Mouse (Mus musculus) c-Kit-positive CD71-positive TER-119-positive erythroid progenitor cells, embryonic 14.5 days (primary cell): ENCODE data around the gene Tmem262.

Experiments
- DNase-seq: peaks from one replicate; pipeline ENCODE4 v3.0.0-alpha.2; 2013; ENCODE audit warnings: low spot score

Gene Tmem262

DNA sequence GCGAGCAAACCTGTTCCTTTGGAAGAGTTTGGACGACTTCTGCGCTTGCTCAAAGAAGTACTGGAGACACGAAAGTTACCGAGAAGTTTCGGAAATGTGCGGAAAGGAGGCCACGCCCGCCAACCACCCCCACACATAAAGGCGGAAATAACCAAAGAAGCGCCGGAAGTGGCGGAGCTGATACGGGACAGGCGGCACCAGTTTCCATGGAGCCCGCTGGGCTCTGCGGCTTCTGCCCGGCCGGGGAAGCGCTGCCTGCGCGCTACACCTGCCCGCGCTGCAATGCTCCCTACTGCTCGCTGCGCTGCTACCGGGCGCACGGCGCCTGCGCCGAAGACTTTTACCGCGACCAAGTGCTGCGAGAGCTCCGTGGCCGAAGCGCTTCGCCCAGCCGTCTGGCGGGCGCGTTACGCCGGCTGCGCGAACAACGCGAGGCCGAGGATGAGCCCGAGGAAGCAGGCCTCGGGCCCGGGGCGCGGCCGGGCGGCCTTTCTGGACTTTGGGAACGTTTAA is 18.8 kb upstream of the Tmem262 start, which contains the start of gene Znhit2:
Gene Znhit2 (plus strand): TSS at position 172 of the 513 bp plus-strand sequence.
- peak; percentile 95 for DNase-seq

DNA sequence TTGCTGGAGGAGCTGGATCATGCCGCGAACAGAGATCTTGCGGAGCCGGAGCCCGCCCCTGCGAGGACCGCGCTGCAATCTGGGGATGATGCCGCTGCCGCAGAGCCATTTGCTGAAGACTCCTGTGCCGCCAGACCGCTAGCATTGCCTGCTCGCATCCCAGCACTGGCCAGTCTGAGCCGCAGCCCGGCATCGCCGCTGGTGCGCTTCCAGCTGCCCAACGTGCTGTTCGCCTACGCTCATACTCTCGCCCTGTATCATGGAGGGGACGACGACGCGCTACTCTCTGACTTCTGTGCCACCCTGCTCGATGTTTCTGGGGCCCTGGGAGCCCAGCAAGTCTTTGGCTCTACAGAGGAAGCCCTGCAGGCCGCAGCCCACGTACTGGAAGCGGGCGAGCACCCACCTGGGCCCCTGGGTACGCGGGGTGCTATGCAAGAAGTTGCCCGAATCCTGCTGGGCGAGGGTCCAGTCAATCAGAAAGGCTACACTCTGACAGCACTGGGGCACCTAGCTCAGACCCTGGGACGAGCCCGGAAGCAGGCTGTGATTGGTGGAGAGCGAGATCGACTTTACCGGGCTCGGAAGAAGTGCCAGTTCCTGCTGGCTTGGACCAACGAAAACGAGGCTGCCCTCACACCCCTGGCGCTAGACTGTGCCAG is 18.1 kb upstream of the Tmem262 start:
- peak; percentile 52 for DNase-seq

DNA sequence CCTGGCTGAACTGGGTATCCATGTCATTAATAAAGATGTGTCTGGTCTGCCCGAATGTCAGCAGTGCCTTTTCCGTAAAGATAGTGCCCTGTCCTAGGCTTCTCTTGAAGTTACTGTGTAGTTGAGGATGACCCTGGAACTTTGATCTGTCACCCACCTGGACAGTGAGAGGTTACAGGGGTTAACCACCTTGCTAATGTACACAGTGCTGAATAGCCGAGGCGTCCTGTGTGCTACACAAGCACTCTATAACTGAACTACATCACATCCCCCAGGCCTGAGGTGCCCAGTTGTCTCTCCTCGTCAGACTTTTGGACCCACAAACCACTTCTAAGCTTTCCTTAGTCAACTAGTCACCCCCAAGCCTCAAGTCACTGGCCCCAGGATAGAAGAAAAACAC is 17.4 kb upstream of the Tmem262 start:
- DNase-seq, result no peak

DNA sequence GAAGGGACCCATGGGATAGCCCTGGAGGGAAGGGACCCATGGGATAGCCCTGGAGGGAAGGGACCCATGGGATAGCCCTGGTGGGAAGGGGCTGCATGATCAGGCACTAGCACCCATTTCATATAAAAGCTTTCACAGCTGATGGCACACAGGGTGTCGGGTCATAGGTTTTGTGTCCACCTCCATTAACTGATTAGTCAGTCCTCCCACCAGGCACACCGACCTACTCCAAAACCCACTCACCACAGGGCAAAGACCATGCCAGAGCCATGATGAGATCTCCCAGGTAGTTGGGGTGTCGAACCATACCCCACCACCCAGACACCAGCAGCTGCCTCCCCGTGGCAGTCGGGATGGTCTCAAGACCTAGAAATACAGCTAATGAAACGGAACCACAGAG is 16.8 kb upstream of the Tmem262 start:
- no peak for DNase-seq

DNA sequence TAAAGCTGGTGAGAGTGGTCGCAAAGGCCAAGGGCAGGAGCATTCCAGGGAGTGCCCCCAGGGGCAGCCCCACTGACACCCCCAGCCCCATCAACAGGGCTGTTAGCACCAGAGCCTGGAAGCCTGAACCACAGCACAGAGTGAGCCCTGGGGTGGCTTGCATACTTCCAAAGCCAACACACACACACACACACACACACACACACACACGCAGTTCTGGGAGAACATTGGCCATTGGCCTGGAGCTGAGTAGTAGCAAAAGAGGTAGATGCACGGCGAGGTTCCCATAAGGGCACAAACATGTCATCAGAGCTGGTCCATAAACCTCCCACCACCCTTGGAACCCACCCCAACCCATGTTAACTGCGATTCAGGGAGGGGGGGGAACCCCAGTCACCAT is 13.3 kb upstream of the Tmem262 start:
- DNase-seq, result no peak

DNA sequence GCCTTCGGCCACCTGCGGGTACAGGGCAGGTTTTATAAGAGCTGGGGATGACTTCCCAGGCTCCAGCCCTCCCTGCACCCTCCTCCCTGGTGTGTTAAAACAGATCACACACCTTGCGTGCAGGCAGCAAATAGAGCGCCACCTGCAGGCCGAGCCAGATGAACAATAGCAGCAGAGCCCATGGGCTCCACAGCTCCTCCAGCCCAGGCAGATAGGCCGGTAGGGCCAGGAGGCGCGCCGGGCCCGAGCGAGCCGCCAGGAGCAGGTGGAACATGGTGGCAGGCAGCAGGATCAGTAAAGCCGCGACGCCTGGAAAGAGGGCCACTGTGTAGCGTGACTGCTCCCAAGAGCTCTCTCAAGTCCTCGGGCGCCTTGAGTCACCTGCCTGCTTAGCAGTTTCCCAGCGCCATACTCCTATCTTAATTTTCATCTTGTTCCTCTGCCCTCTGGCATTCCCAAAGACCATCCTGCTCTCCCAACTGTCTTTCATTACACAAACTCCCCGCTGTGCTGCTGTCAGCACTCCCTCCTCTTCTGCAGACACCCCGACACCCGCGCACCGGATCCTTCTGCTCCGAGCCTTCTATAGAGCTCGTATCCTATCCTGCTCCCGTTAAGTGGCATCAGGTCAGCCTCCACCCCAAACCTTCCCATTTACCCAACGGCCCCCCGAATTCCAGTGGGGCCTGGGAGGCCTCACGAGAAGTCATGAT is 12.7 kb upstream of the Tmem262 start:
- DNase-seq, result peak; percentile 85

DNA sequence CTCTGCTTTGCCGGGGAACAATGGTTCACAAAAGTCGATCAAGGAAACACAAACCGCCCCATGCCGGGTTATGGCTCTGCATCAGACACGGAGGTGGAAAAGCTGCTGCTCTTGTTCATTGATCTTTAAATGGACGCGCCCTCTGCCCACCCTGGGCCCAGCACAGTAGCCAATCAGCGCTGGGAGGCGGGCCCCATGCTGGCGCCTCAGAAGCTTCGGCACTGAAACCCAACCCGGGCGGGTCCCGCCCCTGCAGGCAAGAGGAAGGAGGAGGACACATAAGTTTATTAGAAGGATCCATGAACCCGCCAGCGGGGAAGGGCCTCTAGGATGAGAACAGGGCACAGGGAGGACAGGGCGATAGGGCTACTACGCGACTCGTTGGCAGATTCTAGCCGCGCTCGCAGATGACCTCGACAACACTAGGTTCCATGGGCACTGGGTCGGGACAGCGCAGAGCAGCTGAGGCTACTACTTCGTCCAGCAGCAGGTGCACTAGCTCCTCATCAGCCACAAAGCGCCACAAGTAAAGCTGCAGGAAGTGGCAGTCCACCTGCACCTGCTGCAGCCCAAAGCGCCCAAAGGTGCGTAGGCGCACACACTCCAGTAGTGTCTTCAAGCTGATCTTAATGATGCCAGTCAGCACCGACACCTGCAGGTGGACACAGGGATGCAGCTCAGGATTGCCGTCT is 12.0 kb upstream of the Tmem262 start, which contains the start of gene Tm7sf2:
Gene Tm7sf2 (minus strand): TSS at position 650 of the 692 bp plus-strand sequence.
- DNase-seq, result peak; percentile 89

DNA sequence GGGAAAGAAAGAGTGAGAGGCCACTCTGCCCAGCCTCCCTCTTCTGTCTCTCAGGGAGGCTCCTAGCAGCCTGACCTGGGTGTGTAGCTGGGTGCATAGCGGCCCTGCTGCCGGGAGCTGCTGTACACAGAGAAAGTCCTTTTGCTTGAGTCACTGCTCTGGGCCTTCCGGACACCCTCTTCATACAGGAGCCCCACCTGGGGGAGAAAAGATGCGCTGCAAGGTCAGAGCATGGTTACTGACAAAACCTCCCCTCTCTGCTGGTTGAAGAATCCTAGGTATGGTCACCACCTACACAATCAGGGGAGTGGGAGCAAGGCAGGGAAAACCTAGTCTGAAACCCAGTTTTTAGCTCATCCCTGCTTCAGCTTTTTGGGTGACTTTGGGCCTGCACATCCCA is 10.9 kb upstream of the Tmem262 start:
- no peak for DNase-seq

DNA sequence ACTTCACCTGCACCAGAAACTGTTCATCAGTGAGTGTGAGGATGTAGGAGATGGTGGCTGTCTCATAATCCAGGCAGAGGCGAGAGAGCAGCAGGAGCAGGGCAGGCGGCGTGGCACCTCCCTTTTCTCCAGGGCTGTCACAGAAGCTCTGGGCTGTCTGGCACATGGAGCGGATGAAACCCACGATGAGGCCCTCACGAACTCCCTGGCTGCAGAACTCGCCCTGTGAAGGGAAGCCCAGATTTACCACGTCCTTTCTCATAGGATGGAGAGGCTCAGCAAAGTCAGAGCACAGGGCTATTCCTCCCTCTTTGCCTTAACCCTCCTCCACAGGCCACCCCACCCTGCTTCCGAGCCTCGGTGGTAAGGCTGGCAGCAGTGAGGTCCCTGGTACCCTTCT is 10.0 kb upstream of the Tmem262 start:
- DNase-seq, result no peak

DNA sequence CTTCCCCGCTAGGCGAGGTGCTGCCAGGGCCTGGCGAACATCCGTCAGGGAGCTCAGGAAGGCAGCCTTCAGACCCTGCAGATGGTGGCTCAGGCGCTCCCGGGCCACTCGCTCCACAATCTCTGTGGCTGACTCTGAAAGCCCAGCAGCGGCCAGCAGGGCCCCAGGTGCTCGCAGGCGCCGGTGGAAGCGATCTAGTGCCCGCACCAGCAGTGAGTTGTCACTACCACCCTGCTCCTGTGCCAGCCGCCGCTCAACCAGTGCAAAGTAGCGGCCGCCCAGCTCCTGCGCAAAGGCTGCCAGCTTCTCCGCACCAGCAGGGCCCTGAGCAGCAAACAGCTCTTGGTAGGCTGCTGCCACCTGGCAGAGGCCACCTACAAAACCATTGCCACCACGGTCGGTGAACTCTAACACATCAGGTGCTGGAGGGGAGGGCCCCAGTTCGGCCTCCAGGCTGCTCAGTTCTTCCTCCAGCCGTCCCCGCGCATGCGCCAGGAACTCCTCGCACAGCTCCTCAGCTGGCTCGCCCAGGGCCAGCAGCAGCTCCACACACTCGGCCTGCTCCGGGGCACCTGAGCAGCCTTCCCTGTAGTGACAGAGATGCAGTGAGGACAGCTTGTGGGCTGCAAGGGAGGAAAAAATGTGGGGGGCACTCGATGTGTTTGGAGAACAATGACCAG is 9.1 kb upstream of the Tmem262 start:
- DNase-seq, result no peak

DNA sequence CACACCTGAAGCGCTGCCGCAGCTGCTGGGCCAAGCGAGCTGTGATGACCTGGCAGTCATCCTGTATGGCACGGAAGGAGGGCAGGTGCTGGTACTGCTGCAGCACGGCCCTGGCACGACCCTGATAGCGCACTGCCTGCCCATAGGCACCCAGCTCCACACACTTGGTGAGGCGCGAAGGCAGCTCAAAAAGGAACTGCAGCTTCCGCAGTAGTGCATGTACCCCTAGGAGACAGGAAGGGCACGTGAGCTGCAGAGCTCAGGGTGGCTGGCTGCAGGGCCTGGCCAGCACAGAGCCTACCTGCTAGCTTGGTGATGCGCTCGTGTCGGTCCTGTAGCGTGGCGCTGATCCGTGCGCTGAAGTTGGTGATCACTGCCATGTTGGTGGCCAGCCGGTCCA is 8.6 kb upstream of the Tmem262 start:
- DNase-seq, result no peak

DNA sequence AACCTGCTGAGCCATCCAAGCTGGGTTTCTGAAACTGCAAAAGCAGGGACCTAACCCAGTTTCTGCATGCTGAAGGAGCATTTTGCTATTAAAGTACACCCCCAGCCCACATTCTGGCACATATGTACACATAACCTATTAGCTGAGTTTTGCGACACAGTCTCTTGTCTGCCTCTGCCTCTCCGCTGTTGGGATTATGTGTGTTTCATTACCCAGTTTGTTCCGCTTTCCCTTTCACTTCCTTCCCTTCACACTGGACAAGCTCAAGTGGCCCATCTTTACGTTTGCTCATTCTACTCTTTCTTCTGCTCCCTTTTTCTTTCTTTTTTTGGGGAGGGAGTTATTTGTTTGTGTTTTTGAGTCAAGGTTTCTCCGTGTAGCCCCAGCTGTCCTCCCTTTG is 5.9 kb upstream of the Tmem262 start:
- no peak for DNase-seq

DNA sequence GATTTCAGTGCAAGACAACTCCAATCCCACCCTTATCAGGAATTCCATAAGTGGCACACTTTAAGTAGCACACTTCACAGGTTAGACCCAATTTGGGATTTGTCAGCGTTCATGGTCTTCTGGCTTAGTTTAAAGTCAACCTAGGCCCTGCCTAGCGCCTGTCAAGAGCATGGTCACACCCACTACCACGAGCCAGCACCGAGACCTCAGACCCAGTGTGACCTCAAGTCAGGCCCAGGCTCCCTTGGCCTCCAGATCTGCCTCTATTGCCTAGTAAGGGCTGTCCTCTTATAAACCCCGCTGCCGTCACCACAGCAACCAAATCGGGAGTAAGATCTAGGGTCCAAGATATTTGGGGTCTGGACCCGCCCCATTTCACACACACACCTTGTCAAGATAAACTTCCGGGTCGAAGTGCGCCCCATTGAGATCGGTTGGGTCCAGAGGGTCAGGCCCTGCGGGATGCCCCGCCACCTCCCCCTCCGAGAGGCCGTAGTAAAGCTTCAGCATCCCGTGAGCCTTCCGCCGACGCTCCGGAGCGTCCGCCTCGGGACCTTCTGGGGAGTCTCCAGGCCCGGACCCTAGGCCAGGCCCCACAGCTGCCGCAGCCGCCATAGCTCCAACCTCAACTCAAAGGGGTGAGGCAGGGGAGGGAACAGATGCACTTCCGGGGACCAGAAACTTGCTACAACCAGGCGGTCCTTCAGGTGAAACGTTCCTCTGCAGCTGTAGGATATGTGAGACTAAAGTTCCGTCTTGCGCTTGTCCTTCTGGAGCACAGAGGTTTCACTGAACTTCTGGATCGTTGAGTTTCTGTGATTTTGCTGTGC is 3.1 kb upstream of the Tmem262 start, which contains the start of gene Vps51:
Gene Vps51 (minus strand): TSS at position 668 of the 830 bp plus-strand sequence.
- peak; percentile 88 for DNase-seq

DNA sequence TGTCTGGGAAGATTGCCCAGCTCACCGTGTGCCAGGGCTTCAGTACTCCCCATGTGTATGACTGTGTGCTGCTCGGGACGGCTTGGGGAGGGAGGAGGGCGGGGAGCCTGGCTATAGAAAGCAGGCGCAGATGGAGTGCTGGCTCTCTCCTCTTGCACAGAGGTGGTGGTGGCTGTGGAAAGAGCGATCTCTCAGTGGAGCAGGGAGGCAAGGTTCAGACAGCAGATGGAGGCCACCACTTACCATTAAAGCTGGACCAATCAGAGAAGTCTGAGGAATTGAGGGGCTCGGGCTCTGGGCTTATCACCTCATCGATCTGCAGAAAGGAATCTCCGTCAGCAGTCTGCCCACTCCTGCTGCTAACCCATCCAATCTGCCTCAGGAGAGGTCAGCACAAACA is 2.3 kb downstream of the Tmem262 start, which contains the start of gene Gm28374:
Gene Gm28374 (minus strand): TSS at position 101 of the 400 bp plus-strand sequence.
- no peak for DNase-seq

DNA sequence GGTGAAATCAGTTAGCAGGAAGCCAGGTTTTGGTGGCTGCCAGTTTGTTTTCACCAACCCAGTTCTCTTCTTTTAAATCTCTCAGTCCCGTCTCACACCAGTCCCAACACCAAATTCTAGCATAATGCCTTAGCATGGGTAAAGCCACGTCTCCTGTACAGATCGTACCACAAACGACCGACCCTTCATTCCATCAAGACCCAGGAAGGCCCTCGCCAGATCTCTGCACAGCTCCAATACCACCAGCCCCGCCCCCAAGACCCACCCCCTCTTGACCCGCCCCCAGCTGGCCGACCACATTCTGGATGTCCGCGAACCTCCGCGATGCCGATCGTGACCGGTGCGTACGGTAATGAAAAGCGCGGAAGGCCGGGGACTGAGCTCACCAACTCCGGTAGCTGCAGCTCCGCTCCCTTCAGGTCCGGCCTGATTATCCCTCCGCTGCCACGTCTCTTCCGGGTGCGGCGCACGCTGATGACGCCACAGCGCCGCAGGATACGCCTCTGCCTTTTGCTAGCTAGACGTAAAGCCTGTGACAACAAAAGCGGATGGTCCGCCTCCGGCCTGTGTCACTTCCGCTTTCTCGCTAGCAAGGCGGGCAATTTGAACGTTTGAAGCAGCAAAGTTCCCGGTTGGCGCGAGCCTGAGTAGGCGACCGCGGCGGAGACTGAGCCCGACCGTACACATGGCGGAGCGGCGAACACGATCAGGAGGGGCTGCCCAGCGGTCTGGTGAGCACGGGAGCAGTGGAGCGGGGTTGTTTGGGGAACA is 4.8 kb downstream of the Tmem262 start, which contains the start of the genes Zfpl1 and Cdca5:
Gene Zfpl1 (minus strand): TSS at position 479 of the 771 bp plus-strand sequence.
Gene Cdca5 (plus strand): TSS at position 506 of the 771 bp plus-strand sequence.
- DNase-seq, result peak; percentile 98

DNA sequence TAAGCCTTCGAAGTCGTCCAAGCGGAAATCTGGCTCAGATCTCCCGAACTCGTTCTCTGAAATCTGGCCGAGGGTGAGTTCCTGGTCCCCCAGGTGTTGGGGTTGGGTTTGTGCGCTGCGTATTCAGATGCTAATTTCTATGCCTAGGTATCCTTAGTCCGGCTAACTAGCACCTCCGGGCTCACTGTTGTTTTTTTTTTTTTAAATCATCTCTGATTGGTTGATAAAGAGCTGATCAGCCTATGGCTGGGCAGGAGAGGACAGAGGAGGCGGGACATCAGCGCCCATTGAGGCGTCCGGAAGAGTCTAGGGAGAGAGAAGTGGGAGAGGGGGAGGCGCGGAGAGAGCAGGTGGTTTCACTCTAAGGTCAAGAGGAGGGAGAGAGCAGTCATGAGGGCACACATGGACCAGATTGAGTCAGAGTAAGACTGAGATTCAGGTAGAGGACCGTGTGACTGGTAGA is 5.6 kb downstream of the Tmem262 start:
- DNase-seq, result peak; percentile 82

DNA sequence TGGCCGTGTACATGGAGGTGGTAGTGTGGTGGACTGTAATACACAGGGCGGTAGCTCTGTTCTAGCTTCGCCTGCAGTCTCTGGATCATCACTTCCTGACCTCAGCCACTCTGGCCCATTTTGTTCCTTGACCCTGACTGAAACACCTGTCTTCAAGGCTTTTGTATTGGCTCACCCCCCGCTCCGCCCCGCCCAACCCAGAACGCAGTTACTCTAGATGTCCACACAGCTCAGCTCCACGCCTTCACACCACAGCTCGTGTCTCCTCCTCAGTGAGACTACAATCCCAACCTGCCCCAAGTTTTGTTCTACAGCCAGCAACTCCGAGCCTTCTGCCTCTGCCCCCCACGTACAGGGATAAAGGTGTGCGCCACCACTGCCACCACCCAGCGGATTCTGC is 9.0 kb downstream of the Tmem262 start:
- DNase-seq, result no peak

DNA sequence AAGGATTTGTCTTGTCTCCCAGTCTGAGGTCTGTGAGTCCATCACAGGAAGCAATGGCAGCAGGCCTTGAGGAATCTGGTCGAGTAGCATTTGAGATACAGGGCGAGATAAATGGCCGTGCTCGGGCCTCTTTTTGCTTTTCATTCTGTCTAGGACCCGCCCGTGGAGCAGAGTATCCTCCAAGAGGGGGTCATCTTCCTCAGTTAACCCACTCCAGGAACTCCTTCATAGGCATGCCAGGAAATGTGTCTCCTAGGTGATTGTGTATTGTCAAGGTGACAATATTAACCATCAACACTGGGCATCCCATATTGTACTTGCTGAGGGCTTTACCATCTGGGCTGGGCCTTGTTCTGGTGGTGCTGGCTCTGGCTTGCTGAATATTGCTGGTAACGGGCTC is 14.3 kb downstream of the Tmem262 start, which contains the start of gene AC131692.1:
Gene AC131692.1 (plus strand): TSS at position 301 of the 400 bp plus-strand sequence.
- DNase-seq, result no peak

DNA sequence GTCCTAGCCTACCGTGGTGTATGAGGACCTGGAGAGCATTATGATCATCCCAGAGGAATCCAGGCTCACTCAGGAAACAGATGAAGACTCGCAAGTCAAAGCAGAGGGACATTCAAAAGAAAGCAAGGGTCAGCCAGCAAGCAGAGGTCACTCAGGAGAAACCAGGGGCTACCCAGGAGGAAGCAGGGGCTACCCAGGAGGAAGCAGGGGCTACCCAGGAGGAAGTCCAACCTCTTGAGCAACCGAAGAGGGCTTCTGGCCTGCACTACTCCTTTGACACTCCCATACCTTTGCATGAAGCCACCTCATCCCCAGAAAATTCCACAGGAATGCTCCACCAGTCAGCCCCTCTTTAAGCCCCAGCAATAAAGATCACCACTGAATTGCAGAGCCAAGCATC is 18.0 kb downstream of the Tmem262 start:
- no peak for DNase-seq

DNA sequence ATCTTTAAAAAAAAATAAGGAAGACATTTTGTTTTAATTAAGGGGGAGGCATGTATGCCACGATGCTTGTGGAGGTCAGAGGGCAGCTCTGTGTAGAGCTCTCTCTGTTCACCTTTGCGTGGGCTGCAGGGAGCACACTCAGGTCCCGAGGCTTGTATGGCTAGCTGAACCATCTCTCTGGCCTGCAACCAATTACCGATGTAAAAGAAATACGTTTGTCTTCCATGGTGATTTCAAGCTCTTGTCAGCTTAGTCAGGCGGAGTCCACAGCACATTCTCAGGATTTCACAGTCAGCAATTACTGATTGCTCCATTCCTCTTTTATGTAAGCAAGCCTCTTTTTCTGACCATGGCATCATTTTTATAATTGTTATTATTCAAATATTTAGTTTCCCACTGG is 21.4 kb downstream of the Tmem262 start:
- DNase-seq, result no peak
